Mouse (Mus musculus) stomach, embryonic 14.5 days (tissue): Measurements from ENCODE around the gene Lrrc56. TPM values are rescaled to one million over a fixed set of nuclear protein-coding genes. Genes with fewer than 3 reads are reported as not detected.

Experiments used
- ATAC-seq: fragments of 200-750 bp; cut with Nextera tagmentation; 2 replicates; pipeline ENCODE4 v1.8.0; 2017; ENCODE audit warnings: low read depth, moderate TSS enrichment; ENCODE audit not compliant: insufficient number of reproducible peaks, insufficient read depth, low FRiP score
- H3K27ac ChIP-seq: fragments of 300-500 bp; sonication (generic); 2 replicates; pipeline ENCODE4 v1.5.1; 2014; ENCODE audit warnings: mild to moderate bottlenecking, low read length, moderate library complexity, mixed read lengths
- H3K27me3 ChIP-seq: fragments of 300-500 bp; sonication (generic); 2 replicates; pipeline ENCODE4 v1.6.1; 2014; ENCODE audit warnings: low read length, control low read depth, mixed read lengths; ENCODE audit not compliant: control insufficient read depth, insufficient read depth
- H3K36me3 ChIP-seq: fragments of 300-500 bp; sonication (generic); 2 replicates; pipeline ENCODE4 v1.6.1; 2014; ENCODE audit warnings: mild to moderate bottlenecking, control low read depth, low read length, moderate library complexity, mixed read lengths; ENCODE audit not compliant: control insufficient read depth, insufficient read depth
- H3K4me1 ChIP-seq: fragments of 300-500 bp; sonication (generic); 2 replicates; pipeline ENCODE4 v1.6.1; 2014; ENCODE audit warnings: low read length, control low read depth, mixed read lengths; ENCODE audit not compliant: control insufficient read depth, insufficient read depth
- H3K4me2 ChIP-seq: fragments of 300-500 bp; sonication (generic); replicated peaks from 2 replicates; pipeline ENCODE4 v1.6.1; 2014; ENCODE audit warnings: low read depth, low read length, control low read depth
- H3K4me3 ChIP-seq: fragments of 300-500 bp; sonication (generic); 2 replicates; pipeline ENCODE4 v1.5.1; 2014; ENCODE audit warnings: low read depth, low read length, control low read depth
- H3K9ac ChIP-seq: fragments of 300-500 bp; sonication (generic); replicated peaks from 2 replicates; pipeline ENCODE4 v1.6.1; 2014; ENCODE audit warnings: low read depth, mild to moderate bottlenecking, control low read depth, low read length, moderate library complexity, mixed read lengths
- H3K9me3 ChIP-seq: fragments of 300-500 bp; sonication (generic); 2 replicates; pipeline ENCODE4 v1.6.1; 2016; ENCODE audit warnings: low read depth, low read length, control low read depth; ENCODE audit not compliant: control insufficient read depth
- WGBS: fragments of 180-500 bp; shearing (Covaris S2); extraction: QIAGEN DNeasy Blood & Tissue Kit; methylation state at CpG from one replicate; pipeline ENCODE4 v1.1.7; 2014; 5-methylcytosine and 5-hydroxymethylcytosine counted together
- polyA plus RNA-seq: library from polyadenylated mRNA; unstranded; fragments of >200 nt; fragmentation: Nextera tagmentation; extraction: Ambion mirVana; gene quantifications from 2 replicates; pipeline ENCODE4 v1.2.1, GENCODE M21; 2014

Lrrc56 gene
- polyA plus RNA-seq, 1 experiment from 2014 or later: 5.3 TPM

- Histone ChIP-seq H3K27me3 (no peaks in the 10 kb centered on the region), H3K4me2 (peak overlapping the region; percentile 27; the same call in 1 of the 2 replicates), H3K9ac (no peak overlapping the region), H3K36me3 (peaks cover 8% of the 10 kb centered on the region), H3K4me3 (no peak overlapping the region), H3K27ac (peak overlapping the region; percentile 85), H3K4me1 (peaks cover 31% of the 10 kb centered on the region), H3K9me3 (no peaks in the 10 kb centered on the region)
- no peak for ATAC-seq
- WGBS: 80% methylated on average over 4 of the region's 4 CpGs
These were observed 28.8 kb downstream of the Lrrc56 start for GRCm38 (mm10) chr7:141222696-141223215.

DNA sequence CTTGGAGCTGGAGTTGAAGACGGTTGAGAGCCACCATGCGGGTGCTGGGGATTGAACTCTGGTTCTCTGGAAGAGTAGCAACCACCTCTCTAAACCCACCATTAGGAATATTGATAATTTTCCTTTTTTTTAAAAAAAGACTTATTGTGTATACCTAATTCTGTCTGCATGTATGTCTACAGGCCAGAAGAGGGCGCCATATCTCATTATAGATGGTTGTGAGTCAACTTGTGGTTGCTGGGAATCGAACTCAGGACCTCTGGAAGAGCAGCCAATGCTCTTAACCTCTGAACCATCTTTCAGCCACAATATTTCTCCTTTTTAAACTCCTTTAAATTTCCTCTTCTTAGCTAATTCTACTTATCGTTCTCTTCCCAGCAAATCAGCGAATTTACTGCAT, 32.6 kb downstream of the Lrrc56 start:
- 82% methylated on average over 6 of the region's 6 CpGs for WGBS
- no peak overlapping the region for H3K4me3 ChIP-seq
- no peak overlapping the region for H3K4me2 ChIP-seq
- H3K4me1 ChIP-seq: peaks cover 18% of the 10 kb centered on the region
- H3K9me3 ChIP-seq: no peaks in the 10 kb centered on the region
- peaks cover under 1% of the 10 kb centered on the region; the same call in 1 of the 2 replicates for H3K36me3 ChIP-seq
- no peaks in the 10 kb centered on the region for H3K27me3 ChIP-seq
- H3K9ac ChIP-seq: no peak overlapping the region
- ATAC-seq: no peak
- H3K27ac ChIP-seq: no peak overlapping the region

DNA sequence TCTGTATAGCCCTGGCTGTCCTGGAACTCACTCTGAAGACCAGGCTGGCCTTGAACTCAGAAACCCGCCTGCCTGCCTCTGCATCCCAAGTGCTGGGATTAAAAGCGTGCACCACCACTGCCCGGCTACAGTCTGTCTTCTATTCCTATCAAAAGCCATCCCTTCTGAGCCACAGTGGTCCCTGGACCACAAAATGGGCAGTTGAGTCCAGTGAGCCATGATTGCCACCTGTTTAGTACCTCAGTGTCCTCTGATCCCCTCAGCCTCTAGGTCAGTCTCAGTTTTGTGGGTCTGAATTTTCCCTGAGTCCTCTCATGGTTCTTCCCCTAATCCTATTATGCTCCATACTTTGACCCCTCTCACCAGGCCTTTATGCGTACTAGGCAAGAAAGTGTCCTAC, 33.8 kb downstream of the Lrrc56 start:
- ATAC-seq: no peak
- 73% methylated on average over 4 of the region's 4 CpGs for WGBS
- H3K4me3 ChIP-seq: no peak overlapping the region
- no peaks in the 10 kb centered on the region for H3K27me3 ChIP-seq
- peaks cover 10% of the 10 kb centered on the region for H3K4me1 ChIP-seq
- no peak overlapping the region for H3K4me2 ChIP-seq
- peaks cover 13% of the 10 kb centered on the region for H3K36me3 ChIP-seq
- H3K9me3 ChIP-seq: no peaks in the 10 kb centered on the region
- H3K9ac ChIP-seq: no peak overlapping the region
- no peak overlapping the region; the same call in 1 of the 2 replicates for H3K27ac ChIP-seq

- peak within 1 kb of the TSS; percentile 99 for H3K4me2 ChIP-seq
- H3K36me3 ChIP-seq: peaks cover 20% of the 10 kb centered on the region
- peaks cover 9% of the 10 kb centered on the region for H3K4me1 ChIP-seq
- peak within 1 kb of the TSS; percentile 78 for H3K4me3 ChIP-seq
- under 1% methylated on average over 76 of the region's 76 CpGs for WGBS
- peak within 1 kb of the TSS; percentile 92 for H3K27ac ChIP-seq
- peak; percentile 92 for ATAC-seq
- peak within 1 kb of the TSS; percentile 83 for H3K9ac ChIP-seq
- no peaks in the 10 kb centered on the region for H3K9me3 ChIP-seq
- no peaks in the 10 kb centered on the region for H3K27me3 ChIP-seq
These were observed 34.5 kb downstream of the Lrrc56 start, which contains the start of gene Phrf1 for GRCm38 (mm10) chr7:141228279-141229067. Phrf1 (plus strand) TSS chr7:141228784.

DNA sequence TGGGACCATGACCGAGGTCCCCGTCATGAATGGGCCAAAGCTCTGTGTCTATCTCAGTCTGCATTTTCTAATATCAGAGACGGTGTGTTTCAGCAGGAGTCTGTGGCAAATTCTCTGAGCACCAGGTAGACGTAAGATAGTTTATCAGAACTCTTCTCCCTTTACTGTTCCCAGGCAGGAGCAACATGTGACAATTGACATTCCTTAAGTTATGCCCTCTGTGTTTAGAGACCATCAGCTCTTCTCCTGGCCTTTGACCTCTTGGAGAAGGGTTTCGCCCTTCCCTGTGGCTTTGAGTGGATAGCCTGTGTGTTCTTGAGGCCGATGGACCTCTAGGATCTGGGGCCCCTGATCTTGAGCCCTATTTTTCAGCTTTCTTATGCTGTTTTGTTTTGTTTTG, 35.7 kb downstream of the Lrrc56 start:
- H3K4me1 ChIP-seq: peaks cover 9% of the 10 kb centered on the region
- ATAC-seq: no peak
- no peak overlapping the region for H3K27ac ChIP-seq
- H3K36me3 ChIP-seq: peaks cover 31% of the 10 kb centered on the region
- H3K4me2 ChIP-seq: peak overlapping the region; percentile 99
- peak overlapping the region; percentile 78 for H3K4me3 ChIP-seq
- peak overlapping the region; percentile 83 for H3K9ac ChIP-seq
- no peaks in the 10 kb centered on the region for H3K9me3 ChIP-seq
- 48% methylated on average over 6 of the region's 6 CpGs for WGBS
- no peaks in the 10 kb centered on the region for H3K27me3 ChIP-seq

GRCm38 (mm10) chr7:141230570-141230969, 36.6 kb downstream of the Lrrc56 start:
- 93% methylated on average over 4 of the region's 4 CpGs for WGBS
- ATAC-seq: no peak
- H3K27ac ChIP-seq: no peak overlapping the region
- H3K4me1 ChIP-seq: peaks cover 9% of the 10 kb centered on the region
- no peak overlapping the region for H3K9ac ChIP-seq
- H3K9me3 ChIP-seq: no peaks in the 10 kb centered on the region
- no peak overlapping the region for H3K4me2 ChIP-seq
- H3K4me3 ChIP-seq: no peak overlapping the region
- H3K36me3 ChIP-seq: peaks cover 40% of the 10 kb centered on the region
- H3K27me3 ChIP-seq: no peaks in the 10 kb centered on the region

- Histone ChIP-seq H3K4me1 (peaks cover 9% of the 10 kb centered on the region), H3K9me3 (no peaks in the 10 kb centered on the region), H3K4me2 (no peak overlapping the region), H3K9ac (no peak overlapping the region), H3K4me3 (no peak overlapping the region), H3K27me3 (no peaks in the 10 kb centered on the region), H3K27ac (no peak overlapping the region), H3K36me3 (peaks cover 41% of the 10 kb centered on the region)
- ATAC-seq: no peak
- 97% methylated on average over 3 of the region's 3 CpGs for WGBS
These were observed 37.2 kb downstream of the Lrrc56 start for GRCm38 (mm10) chr7:141231111-141231510.

DNA sequence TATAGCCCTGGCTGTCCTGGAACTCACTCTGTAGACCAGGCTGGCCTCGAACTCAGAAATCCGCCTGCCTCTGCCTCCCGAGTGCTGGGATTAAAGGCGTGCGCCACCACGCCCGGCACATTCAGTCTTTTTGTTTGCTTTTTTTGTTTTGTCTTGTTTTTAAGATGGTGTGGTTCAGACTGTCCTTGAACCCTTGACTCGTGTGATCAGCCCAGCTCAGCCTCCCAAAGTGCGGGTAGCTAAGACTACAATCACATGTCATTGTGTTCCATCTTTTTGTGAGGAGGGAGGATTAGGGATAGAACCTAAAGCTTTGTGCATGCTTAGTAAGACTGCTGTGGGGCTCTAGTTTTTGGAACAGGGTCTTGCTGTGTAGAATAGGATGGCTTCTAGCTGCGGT, 37.6 kb downstream of the Lrrc56 start:
- no peak for ATAC-seq
- H3K9me3 ChIP-seq: no peaks in the 10 kb centered on the region

More for the DNA sequence above, 37.6 kb downstream of the Lrrc56 start:
- H3K27me3 ChIP-seq: no peaks in the 10 kb centered on the region
- no peak overlapping the region for H3K4me2 ChIP-seq
- no peak overlapping the region for H3K27ac ChIP-seq
- WGBS: 90% methylated on average over 9 of the region's 10 CpGs
- peaks cover 43% of the 10 kb centered on the region for H3K36me3 ChIP-seq
- no peak overlapping the region for H3K9ac ChIP-seq
- no peak overlapping the region for H3K4me3 ChIP-seq
- H3K4me1 ChIP-seq: peaks cover 9% of the 10 kb centered on the region
